Mouse (Mus musculus) left cerebral cortex, postnatal 4 days (tissue): ENCODE measurements around the gene Tktl2. TPM values are rescaled to one million over a fixed set of nuclear protein-coding genes. Genes with fewer than 3 reads are reported as not detected.

Experiments used
- DNase-seq: peaks from one replicate; pipeline ENCODE4 v3.0.0-alpha.2; 2022
- intact Hi-C: fragments of 180-260 bp; cut with DNase I; formaldehyde crosslinking; loops from one replicate; pipeline ENCODE4 v1.15.1; 2025
- total RNA-seq, 2 experiments: library from RNA; stranded (reverse); gene quantifications; 2 replicates each; pipeline ENCODE4 v1.2.3; 2021

Tktl2 gene
- total RNA-seq: under 1 TPM; 0.24 to 0.32 TPM

GRCm38 (mm10) chr8:66511537-66511936 is at the start of gene Tktl2:
TSS of gene Tktl2 (plus strand) at chr8:66511756.
- no peak for DNase-seq
- intact Hi-C loops: no loop called here

DNA sequence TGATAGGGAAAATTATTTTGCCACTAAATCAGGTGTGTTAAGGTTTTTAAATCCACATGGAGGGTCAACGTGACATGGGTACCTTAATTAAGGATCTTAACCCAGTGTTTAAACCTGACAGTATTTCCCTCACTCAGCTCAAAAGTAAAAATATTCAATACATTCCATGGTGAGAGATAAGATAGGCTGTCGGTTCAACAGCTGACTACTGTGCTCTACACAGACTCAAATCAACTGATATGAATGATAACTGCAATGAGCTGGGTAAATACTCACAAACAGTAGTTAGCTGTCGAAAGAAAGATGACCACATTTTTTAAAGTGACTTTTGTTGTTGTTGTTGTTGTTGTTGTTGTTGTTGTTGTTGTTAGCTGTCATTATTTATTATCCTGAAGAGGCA is 41.7 kb upstream of the Tktl2 start:
- intact Hi-C loops: no loop called here
- DNase-seq: no peak

DNA sequence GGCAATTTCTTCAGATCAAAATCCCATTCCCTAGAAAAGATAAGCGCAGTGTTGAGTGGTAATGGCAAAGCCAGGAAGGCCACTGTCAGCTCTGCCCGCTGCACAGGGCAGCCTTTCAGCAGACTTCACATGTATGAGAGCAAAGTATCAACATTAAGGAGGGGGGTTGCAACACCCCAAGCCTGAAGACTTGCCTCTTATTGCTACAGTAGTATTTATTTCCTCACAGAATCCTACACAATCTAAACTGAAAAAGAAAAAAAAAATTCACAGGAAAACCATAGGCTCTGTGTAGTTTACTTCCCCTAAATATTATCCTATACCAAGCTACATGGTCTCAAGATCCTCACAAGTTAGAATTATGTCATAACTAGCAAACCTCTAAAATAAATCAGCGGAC is 34.7 kb upstream of the Tktl2 start:
- intact Hi-C loops: no loop called here
- no peak for DNase-seq

GRCm38 (mm10) chr8:66486084-66486763 is 25.3 kb upstream of the Tktl2 start, which contains the start of gene Tma16:
TSS of gene Tma16 (minus strand) at chr8:66486530.
- intact Hi-C loops: no loop called here

DNA sequence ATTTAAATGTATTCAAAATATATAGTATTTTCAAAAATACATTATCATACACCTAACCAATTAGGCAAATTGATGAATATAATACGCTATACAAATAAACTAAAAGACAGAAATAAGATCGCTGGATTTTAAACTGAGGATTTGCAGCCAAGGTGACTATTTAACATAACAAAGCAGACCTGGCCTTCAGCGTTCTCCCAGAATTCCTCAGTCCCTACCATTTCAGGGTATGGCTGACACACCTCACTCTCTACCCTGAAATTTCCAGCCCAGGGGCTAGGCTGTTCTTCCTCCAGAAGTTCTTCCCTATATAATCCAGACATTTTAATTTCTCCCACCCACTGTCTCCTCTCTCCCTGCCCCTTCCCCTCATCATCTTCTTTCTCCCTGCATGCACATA is 23.0 kb upstream of the Tktl2 start:
- intact Hi-C loops: no loop called here
- no peak for DNase-seq

More at GRCm38 (mm10) chr8:66486084-66486763, 25.3 kb upstream of the Tktl2 start, which contains the start of gene Tma16:
- peak; percentile 82 for DNase-seq

DNA sequence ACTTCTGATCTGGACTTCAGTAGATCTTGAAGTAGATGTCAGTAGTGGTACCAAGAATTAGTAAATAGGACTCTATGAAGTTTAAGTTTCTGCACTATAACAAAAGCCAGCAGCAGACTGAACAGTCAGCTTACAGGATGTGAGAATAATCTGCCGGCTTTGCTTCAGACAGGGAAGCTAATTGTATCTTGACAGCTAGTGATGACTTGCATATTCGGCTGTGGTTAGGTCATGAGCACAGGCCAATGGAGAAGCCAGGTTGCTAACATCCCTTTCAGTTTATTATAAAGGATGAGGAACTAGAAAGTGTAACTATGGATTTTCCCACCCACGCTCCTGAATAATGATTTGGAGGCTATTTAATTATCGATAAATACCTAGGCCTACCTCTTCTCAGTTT is 20.9 kb upstream of the Tktl2 start:
- DNase-seq: no peak
- intact Hi-C loops: no loop called here

DNA sequence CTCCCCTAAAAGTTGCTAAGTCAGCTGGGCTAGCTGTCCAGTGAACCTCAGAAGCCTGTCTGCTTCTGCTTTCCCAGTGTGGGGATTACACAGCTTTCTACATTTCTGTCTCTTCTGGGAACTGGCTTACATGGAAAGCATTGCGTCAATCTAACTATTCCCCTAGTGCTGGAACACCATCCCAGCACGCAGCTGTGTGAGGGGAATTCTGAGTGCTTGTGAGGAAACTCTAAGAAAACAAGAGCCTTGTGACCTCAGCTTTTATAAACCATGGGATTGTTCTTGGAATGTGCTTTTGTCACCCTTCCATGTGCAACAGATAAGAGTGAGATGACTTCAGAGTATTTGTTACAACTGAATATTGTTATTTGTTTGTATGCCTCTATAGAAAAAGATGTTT is 17.1 kb upstream of the Tktl2 start:
- no peak for DNase-seq
- intact Hi-C loops: no loop called here

- intact Hi-C loops: loop anchor here (5.0 kb wide), 2 partner anchors 912 to 1358 kb away; no protein-coding TSS in a partner anchor
- DNase-seq: peak; percentile 81
These were observed 15.8 kb upstream of the Tktl2 start for GRCm38 (mm10) chr8:66495726-66496125.

DNA sequence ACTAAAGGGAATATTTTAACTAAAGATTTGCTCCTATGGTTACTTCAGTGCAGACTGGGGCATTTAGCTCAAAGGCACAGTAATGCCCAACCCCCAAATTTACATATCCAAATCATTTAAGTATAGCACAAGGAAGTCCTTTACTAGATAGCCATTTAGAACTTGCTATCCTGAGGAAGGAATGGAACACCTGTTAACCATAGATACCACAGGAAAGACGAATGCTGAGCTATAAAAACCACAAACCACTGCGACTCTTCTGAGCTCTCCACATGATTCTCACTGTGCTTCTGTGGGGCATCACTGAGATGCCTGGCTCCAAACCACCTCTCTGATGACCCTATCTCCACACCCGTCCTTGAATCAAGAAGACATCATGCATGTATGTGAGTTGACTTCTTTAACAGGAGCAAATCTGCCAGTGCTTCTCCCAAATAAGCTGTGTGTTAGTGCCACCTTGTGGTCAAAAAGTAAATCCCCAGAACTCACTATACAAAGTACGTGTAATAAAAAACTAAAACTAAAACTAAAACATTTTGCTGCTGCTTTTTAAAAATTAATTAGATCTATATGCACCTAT is 14.5 kb upstream of the Tktl2 start:
- intact Hi-C loops: loop anchor here (5.0 kb wide), 2 partner anchors 910 to 1360 kb away; no protein-coding TSS in a partner anchor
- DNase-seq: peak; percentile 10

GRCm38 (mm10) chr8:66503381-66503780 is 8.2 kb upstream of the Tktl2 start:
- intact Hi-C loops: no loop called here
- no peak for DNase-seq

GRCm38 (mm10) chr8:66519149-66519548 is 7.6 kb downstream of the Tktl2 start:
- DNase-seq: no peak
- intact Hi-C loops: no loop called here

DNA sequence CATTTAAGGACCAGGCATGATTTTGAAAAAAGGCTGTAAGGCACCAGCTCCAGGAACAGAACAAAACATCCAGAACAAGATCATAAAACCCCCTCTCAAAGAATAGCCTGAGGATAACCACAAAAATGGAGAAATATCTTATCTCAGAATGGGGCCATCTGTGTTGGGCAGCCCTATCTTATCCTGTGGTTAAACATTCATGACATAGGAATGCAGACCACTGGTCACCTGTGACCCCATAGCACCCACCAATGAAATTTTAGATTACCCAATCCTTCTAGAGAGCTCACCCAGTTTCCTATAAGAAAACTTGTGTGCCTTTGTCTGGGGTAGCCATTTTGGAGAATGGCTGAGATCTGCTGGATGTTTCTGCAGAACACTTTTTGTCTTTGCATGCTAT is 9.0 kb downstream of the Tktl2 start:
- intact Hi-C loops: no loop called here
- no peak for DNase-seq

- intact Hi-C loops: no loop called here
- DNase-seq: no peak
These were observed 38.5 kb downstream of the Tktl2 start for GRCm38 (mm10) chr8:66550092-66550491.

Other genes with a start within 250 kb of the Tktl2 start
- gene Tma16, start 25.2 kb upstream of the Tktl2 start, total RNA-seq: 10 to 100 TPM; 17.1 to 17.2 TPM
- gene Npy5r, start 176.4 kb downstream of the Tktl2 start, total RNA-seq: 1 to 10 TPM; 1.9 to 3.1 TPM
- 10 to 100 TPM; 32.1 to 33.6 TPM for gene Npy1r, start 185.4 kb downstream of the Tktl2 start, total RNA-seq